Mouse (Mus musculus) intestine, postnatal 0 days (tissue): ENCODE results near the gene Tcp11l1. TPM values are rescaled to one million over a fixed set of nuclear protein-coding genes. Genes with fewer than 3 reads are reported as not detected.

Experiments
- ATAC-seq: fragments of 200-750 bp; cut with Nextera tagmentation; 2 replicates; pipeline ENCODE4 v1.8.0; 2017; ENCODE audit warnings: mild to moderate bottlenecking, moderate TSS enrichment, moderate library complexity
- H3K27ac ChIP-seq: fragments of 300-500 bp; sonication (generic); 2 replicates; pipeline ENCODE4 v1.5.1; 2014; ENCODE audit warnings: mild to moderate bottlenecking, low read depth, low read length, moderate library complexity
- H3K27me3 ChIP-seq: fragments of 300-500 bp; sonication (generic); replicated peaks from 2 replicates; pipeline ENCODE4 v1.6.1; 2014; ENCODE audit warnings: low read length, mixed read lengths; ENCODE audit not compliant: control insufficient read depth, insufficient read depth
- H3K36me3 ChIP-seq: fragments of 300-500 bp; sonication (generic); 2 replicates; pipeline ENCODE4 v1.6.1; 2014; ENCODE audit warnings: mild to moderate bottlenecking, moderate library complexity; ENCODE audit not compliant: control insufficient read depth, insufficient read depth
- H3K4me1 ChIP-seq: fragments of 300-500 bp; sonication (generic); replicated peaks from 2 replicates; pipeline ENCODE4 v1.6.1; 2014; ENCODE audit warnings: antibody characterized with exemption, low read length, mixed read lengths; ENCODE audit not compliant: control insufficient read depth, insufficient read depth
- H3K4me2 ChIP-seq: fragments of 300-500 bp; sonication (generic); replicated peaks from 2 replicates; pipeline ENCODE4 v1.6.1; 2014; ENCODE audit warnings: low read depth, mild to moderate bottlenecking, moderate library complexity
- H3K4me3 ChIP-seq: fragments of 300-500 bp; sonication (generic); 2 replicates; pipeline ENCODE4 v1.5.1; 2014; ENCODE audit warnings: low read depth, low read length
- H3K9ac ChIP-seq: fragments of 300-500 bp; sonication (generic); 2 replicates; pipeline ENCODE4 v1.6.1; 2014; ENCODE audit warnings: mild to moderate bottlenecking, low read depth, low read length
- H3K9me3 ChIP-seq: fragments of 300-500 bp; sonication (generic); 2 replicates; pipeline ENCODE4 v1.6.1; 2016; ENCODE audit warnings: mixed run types; ENCODE audit not compliant: control insufficient read depth
- CTCF ChIP-seq: sonication (generic); IDR thresholded peaks from 2 replicates; pipeline ENCODE4 v1.5.1; 2016; ENCODE audit warnings: low read depth, mild to moderate bottlenecking, control low read depth, antibody characterized with exemption, moderate library complexity
- WGBS: fragments of 180-500 bp; shearing (Covaris S2); extraction: QIAGEN DNeasy Blood & Tissue Kit; methylation state at CpG from one replicate; pipeline ENCODE4 v1.1.7; 2014; 5-methylcytosine and 5-hydroxymethylcytosine counted together
- polyA plus RNA-seq: library from polyadenylated mRNA; unstranded; fragments of >200 nt; fragmentation: Nextera tagmentation; extraction: Ambion mirVana; gene quantifications from 2 replicates; pipeline ENCODE4 v1.2.1, GENCODE M21; 2015

The Tcp11l1 gene
- polyA plus RNA-seq, 1 experiment from 2014 or later = 16.0 TPM

GRCm38 (mm10) chr2:104716279-104716678 is 4.3 kb upstream of the Tcp11l1 start, which contains the start of gene Pin1rt1:
Gene Pin1rt1 (minus strand): TSS chr2:104716379.
- 69% methylated on average over 4 of the region's 4 CpGs for WGBS
- ATAC-seq = no peak
- H3K9me3 ChIP-seq = no peaks in the 10 kb centered on the region
- H3K4me1 ChIP-seq = no peaks in the 10 kb centered on the region
- TF ChIP-seq CTCF = no peak
- H3K27me3 ChIP-seq = no peaks in the 10 kb centered on the region
- no peak within 1 kb of the TSS for H3K27ac ChIP-seq
- H3K36me3 ChIP-seq = no peaks in the 10 kb centered on the region
- no peak within 1 kb of the TSS for H3K9ac ChIP-seq
- no peak within 1 kb of the TSS for H3K4me2 ChIP-seq
- no peak within 1 kb of the TSS for H3K4me3 ChIP-seq

DNA sequence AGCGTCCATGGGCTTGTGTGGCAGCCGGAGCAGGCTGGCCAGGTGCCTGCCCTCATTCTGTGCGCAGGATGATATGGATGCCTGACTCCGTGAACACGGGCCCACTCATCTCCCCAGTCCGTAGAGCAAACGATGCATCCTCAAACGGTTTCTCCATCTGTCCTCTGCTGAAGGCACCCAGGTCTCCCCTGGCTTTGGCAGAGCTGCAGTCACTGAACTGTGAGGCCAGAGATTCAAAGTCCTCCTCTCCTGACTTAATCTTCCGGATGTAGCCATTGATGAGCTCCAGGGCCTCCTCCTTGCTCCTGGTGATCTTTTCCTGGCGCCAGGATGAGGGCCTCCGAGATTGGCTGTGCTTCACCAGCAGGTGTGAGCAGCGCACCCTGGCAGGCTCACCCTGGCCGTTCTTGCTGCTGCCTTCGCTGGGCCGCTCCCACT is 2.3 kb upstream of the Tcp11l1 start:
- no peak overlapping the region for H3K9ac ChIP-seq
- TF ChIP-seq CTCF = no peak
- H3K4me2 ChIP-seq = no peak overlapping the region
- no peak for ATAC-seq
- no peaks in the 10 kb centered on the region for H3K4me1 ChIP-seq
- H3K27me3 ChIP-seq = no peaks in the 10 kb centered on the region
- H3K4me3 ChIP-seq = no peak overlapping the region
- H3K9me3 ChIP-seq = no peaks in the 10 kb centered on the region
- 52% methylated on average over 15 of the region's 15 CpGs for WGBS
- no peak overlapping the region for H3K27ac ChIP-seq
- no peaks in the 10 kb centered on the region for H3K36me3 ChIP-seq

DNA sequence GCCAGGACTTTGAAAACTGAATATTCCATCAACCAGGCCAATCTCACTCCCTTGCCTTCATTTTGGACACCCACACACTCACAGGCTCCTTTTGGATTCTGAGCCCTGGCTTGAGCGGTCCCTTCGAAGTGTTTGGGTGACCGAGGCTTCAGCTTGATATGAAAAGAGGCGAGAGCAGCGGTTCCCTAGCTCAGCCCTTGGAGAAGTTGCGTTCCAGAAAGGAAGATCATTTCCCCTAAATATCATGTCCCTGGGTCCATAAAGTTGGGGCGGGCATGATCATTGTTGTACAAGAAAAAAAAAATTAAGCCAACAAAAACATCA is 479 bp upstream of the Tcp11l1 start:
- peak overlapping the region; percentile 81 for H3K4me3 ChIP-seq
- H3K27ac ChIP-seq = peak overlapping the region; percentile 50; the same call in 1 of the 2 replicates
- H3K4me2 ChIP-seq = peak overlapping the region; percentile 87
- TF ChIP-seq CTCF = no peak
- no peaks in the 10 kb centered on the region for H3K36me3 ChIP-seq
- no peak for ATAC-seq
- H3K9me3 ChIP-seq = no peaks in the 10 kb centered on the region
- no peaks in the 10 kb centered on the region for H3K4me1 ChIP-seq
- 2% methylated on average over 7 of the region's 7 CpGs for WGBS
- H3K9ac ChIP-seq = peak overlapping the region; percentile 79
- H3K27me3 ChIP-seq = no peaks in the 10 kb centered on the region

- Histone ChIP-seq H3K4me3 (peak overlapping the region; percentile 81; the same call in 1 of the 2 replicates), H3K4me1 (no peaks in the 10 kb centered on the region), H3K9ac (no peak overlapping the region), H3K4me2 (peak overlapping the region; percentile 87), H3K9me3 (no peaks in the 10 kb centered on the region), H3K27me3 (no peaks in the 10 kb centered on the region), H3K27ac (no peak overlapping the region), H3K36me3 (no peaks in the 10 kb centered on the region)
- ATAC-seq = no peak
- no peak for TF ChIP-seq CTCF
- WGBS = 38% methylated on average over 6 of the region's 6 CpGs
Observed at GRCm38 (mm10) chr2:104710670-104711370, 1.1 kb downstream of the Tcp11l1 start.

DNA sequence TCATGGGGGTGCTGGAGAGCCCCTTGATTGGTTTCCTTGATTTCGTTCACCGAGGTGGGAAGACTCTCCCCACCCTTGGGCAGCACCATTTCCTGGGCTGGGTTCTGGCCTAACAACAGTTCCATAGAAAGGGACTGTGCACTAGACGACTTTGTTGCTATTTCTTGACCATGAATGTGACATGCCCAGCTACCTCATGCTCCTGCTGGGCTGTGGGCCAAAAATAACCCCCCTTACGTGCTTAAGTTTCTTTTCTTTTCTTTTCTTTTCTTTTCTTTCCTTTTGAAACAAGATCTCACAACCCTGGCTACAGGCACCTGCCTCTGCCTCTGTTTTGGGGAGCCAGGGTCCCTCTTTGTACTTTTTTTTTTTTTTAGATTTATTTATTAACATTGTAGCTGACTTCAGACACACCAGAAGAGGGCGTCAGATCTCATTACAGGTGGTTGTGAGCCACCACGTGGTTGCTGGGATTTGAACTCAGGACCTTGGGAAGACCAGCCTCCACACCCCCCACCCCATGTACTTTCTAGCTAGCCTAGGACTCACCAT is 2.1 kb downstream of the Tcp11l1 start:
- no peaks in the 10 kb centered on the region for H3K36me3 ChIP-seq
- no peaks in the 10 kb centered on the region for H3K9me3 ChIP-seq
- no peak overlapping the region for H3K4me2 ChIP-seq
- H3K4me1 ChIP-seq = no peaks in the 10 kb centered on the region
- no peak for ATAC-seq
- no peak overlapping the region for H3K27ac ChIP-seq
- no peaks in the 10 kb centered on the region for H3K27me3 ChIP-seq
- H3K4me3 ChIP-seq = no peak overlapping the region
- no peak for TF ChIP-seq CTCF
- 65% methylated on average over 6 of the region's 6 CpGs for WGBS
- H3K9ac ChIP-seq = no peak overlapping the region

DNA sequence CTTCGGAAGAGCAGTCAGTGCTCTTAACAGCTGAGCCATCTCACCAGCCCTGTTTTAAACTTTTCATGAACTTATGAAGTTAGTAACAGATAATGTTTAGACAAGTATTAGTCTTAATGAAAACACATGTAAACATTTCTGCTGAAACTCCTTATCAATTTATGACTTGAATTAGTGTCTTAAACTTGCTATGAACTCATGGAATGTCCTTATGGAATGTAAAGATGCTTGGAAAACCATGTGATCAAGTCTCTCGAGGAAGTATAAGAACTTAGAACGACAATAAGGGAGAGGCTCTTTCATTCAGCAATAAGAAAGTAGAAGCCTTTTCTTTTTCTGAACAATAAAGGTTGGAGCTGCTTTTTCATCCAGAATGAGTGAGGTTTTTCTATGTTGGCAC is 7.6 kb downstream of the Tcp11l1 start:
- no peak for TF ChIP-seq CTCF
- Histone ChIP-seq H3K9me3 (no peaks in the 10 kb centered on the region), H3K36me3 (no peaks in the 10 kb centered on the region), H3K4me3 (no peak overlapping the region), H3K4me2 (no peak overlapping the region), H3K4me1 (no peaks in the 10 kb centered on the region), H3K9ac (no peak overlapping the region), H3K27me3 (no peaks in the 10 kb centered on the region), H3K27ac (no peak overlapping the region)
- WGBS = 41% methylated on average over 3 of the region's 3 CpGs
- no peak for ATAC-seq
